Mouse (Mus musculus) olfactory bulb, adult 2 months (tissue): ENCODE measurements around the gene Galnt9.

Source experiments
- CTCF ChIP-seq: fragments of 200-500 bp; IDR thresholded peaks from 2 replicates; pipeline ENCODE4 v1.5.1; 2012; ENCODE audit warnings: low read depth, mild to moderate bottlenecking, low read length, moderate library complexity; ENCODE audit not compliant: insufficient read depth
- POLR2A ChIP-seq: fragments of 200-500 bp; IDR thresholded peaks from 2 replicates; pipeline ENCODE4 v1.6.1; 2012; ENCODE audit warnings: mild to moderate bottlenecking, low read depth, low read length, moderate library complexity; ENCODE audit not compliant: insufficient read depth

- TF ChIP-seq CTCF (no peak), POLR2A (no peak)
Measured at GRCm38 (mm10) chr5:110611435-110612158, 67.4 kb downstream of the Galnt9 start.
